Mouse (Mus musculus) kidney, postnatal 25 days (tissue): ENCODE measurements around the gene Pip4k2a.

Source experiments
- DNase-seq, 2 experiments: peaks; one replicate each; pipeline ENCODE4 v3.0.0; 2021; ENCODE audit warnings: mixed read lengths in 2 of 2

The Pip4k2a gene

DNA sequence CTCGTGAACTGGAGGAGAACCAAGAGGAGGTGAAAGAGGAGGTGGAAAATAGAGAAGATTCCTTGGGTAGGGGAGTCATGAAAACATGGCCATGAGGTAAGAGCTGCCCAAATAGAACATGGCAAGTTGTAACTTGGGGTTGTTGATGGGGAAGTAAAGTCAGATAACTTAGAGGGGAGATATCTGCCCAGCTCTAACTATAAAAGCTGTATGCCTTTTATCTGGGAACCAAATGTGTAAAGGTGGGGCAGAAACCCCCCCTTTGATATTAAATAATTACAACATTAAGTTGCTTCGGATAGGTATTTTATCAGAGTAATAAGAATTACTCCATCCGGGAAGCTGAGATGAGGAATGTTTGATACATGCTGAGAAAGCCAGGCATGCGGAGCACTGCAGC lies 18.9 kb downstream of the Pip4k2a start:
- no peak for DNase-seq

DNA sequence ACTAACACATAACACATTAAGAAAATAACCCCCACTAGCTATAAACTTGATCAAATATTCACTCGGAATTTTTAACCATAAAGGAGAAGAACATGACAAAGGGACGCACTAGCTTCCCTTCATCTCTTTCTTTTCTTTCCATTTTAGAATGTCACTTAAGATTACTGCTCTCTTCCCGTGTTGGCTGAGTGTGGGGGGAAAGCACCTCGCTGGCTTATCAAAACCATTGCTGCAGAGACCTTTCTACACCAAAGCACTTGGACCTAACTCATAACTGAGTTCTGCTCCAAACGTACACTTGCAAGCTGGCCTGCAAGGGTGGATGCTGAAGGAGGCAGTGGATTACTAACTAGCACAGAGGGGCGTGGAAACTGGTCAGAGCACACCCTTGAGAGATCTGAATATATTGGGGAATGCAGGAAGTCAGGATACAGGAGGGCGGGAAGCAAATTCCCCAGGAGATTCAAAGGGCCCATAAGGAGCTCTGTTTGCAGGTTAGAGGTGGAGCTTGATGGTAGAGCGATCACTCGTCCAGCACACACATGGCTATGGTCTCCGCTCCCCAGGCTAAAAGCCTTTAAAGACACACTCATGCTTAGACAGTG lies 20.6 kb downstream of the Pip4k2a start:
- DNase-seq, result no peak

DNA sequence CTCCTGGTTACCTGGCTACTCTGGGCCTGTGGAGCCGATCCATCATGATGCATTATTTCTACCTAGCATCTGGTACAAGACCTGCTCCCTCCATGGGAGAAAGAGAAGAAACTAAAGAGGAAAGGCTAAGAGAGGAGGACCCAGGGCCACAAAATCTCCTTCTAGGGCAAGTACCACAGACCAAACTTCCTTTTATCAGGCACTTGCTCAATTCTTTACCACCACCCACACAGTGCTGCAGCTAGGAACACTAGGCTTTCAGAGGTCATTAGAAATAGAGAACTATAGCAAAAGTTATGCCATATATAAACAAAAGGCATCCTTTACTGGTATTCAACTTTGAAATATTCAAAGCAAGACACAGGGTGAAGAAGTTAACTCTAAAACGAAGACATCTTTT lies 21.8 kb downstream of the Pip4k2a start:
- DNase-seq, result no peak

DNA sequence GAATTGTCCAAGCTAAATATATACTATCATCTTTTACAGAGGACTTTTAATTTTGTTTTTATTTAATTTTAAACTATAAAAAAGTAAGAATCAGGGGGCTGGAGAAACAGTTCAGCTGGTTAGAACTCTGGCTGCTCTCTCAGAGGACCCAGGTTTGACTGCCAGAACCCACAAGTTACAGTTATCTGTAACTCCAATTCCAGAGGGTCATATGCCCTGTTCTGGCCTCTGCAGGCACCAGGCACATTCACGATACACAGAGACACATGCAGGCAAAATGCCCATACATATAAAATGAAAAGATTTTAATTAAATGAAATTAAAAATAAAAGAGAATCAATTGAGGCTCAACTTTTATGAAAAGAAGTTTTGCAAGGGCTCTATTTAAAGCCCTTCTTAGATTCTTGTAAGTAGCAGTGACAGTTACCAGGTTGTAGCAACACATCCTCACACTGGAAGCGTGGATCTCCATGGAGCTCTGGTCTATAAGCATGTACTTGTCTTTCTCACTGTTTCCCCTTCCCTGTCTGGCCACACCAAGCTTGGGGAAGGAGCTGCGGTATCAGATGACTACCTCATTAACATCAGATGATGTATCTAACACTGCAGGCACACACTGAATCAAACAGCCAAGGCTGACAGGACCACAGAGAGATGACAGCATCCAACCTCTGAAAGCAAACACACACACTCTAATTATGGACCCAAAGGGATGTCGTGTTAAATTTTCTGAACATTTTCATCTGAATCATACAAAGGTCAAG lies 22.9 kb downstream of the Pip4k2a start:
- DNase-seq, result no peak

DNA sequence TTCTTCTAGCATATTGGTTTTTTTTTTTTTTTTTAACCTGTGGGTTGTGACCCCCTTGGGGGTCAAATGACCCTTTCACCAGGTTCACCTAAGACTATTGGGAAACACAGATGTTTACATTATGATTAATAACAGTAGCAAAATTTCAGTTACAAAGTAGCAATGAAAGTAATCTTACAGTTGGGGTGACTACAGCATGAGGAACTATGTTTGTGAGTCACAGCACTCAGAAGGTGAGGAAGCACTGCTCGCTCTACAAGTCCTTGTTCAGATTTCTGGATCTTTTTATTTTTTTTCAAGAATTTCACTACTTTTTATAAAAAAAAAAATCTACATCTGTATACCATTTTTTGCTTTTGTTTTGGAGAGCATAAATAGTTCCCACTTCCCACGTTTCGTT lies 26.4 kb downstream of the Pip4k2a start:
- DNase-seq, result no peak

DNA sequence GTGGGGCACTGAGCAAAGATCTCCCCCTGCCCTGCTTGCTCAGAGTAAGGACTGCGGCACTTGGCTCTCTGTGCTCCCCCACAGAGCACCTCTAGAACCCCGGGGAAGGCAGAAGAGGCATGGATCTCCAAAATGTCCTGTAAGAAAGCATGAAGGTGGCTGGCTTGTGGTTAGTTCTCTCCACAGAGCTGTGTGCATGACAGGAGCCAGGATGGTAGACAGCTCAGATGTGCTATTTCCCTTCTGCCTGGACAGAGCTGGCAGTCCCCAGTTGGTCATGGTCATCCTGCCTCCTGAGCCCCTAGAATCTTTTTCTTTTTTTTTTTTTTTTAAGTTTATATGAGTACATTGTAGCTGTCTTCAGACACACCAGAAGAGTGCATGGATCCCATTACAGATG lies 27.5 kb downstream of the Pip4k2a start:
- no peak for DNase-seq

DNA sequence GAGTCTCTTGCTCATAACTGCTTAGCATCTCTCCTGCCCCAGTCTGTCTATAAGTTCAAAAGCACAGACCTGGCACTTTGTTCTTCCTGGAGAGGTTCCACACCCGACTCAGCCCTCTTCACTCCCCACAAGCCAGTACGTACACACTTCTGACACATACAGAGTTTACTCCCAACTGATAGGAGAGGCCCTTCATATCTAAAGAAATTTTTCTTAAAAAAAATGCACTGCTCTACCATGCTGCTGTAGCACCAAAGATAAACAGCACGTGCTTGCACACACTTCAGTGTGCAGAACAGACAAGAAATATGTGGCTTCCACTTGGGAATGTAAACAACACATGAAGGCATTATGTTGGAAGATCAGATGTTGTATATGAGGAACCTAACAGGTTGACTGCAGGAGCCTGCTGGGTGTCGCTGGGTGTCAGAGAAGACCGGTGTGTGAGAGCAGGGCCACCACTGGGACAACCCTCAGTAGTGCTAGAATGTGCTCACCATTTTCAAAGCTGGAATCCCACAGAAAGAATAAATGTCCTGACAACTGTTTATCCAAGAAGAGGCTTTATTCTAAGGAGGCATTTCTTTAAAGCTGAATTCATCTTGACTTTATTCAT lies 28.8 kb downstream of the Pip4k2a start:
- no peak for DNase-seq

DNA sequence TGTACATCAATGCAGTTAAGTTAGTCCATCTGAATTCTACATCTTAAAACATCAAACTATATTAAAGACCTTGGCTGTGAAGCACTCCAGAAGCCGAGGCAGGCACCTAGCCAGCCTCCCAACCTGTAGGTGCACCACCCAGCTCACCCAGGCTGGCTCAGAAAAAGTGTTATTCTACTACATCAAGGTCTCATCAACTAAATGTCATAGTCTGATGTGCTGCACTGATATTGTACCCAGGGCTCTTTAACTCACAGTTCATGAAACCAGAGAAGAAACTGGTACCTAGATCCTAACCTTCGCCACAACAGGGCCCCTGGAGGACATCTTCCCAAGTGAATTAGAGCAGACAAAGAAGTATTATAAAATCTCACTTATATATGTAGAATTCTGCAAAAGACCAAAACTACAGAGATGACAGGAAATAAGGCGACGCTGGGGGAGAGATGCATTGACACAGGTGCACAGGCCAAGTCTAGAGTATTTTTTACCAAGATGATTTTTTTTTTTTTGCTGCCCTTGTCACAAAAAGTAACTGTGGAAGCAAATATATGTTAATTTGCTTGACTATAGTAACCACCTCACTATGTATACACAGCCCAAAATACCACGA lies 30.4 kb downstream of the Pip4k2a start:
- no peak for DNase-seq

DNA sequence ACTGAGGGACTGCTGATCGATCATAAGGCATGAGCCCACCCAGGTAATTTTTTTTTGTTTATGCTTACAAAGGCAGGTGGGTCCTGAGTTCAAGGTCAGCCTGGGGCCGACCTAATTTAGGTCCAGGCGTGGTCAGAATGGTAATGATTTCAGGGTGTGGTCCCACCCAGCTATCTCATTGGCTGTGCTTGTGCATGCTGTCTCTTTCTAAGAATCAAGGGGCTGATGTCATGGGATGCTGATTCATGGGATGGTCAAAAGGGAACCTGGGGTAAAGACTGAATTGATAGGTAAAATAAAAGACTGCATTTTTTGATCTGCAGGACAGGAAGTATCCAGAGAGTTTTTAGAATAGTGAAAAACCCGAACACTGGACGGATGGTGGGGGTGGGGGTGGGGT lies 31.4 kb downstream of the Pip4k2a start:
- no peak for DNase-seq

DNA sequence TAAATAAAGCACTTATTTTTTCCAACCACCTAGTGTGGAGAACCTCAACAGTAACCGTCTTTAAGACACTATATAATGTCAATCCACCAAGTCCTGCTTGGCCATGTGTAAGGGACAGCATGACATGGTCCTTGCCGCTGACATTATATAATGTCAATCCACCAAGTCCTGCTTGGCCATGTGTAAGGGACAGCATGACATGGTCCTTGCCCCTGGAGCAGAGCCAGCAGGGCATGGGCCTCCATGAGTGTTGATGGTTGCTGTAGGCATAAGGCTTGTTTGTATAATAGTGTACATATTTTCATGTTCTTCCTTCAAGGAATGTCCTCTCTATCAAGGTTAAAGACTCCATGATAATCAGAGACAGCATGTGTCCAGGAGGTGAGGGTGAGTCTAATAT lies 32.0 kb downstream of the Pip4k2a start:
- DNase-seq, result no peak

DNA sequence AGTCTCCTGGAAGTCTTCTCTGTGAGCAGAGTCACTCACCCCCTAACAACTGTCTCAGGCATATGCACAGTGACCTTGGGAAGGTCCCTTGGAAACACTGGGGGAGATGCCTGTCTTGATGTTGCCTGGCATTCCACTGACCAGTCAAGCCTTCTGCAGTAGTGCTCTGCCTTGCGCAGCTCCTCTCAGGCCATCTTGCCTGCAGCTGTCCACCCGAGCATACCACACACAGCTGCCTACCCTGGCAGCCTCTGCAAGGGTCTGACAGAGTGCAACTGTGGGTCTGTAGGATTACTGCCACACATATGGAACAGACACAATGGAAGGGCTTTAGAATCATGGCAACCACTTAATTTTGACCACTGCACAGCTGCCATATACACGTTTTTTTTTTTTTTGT lies 32.8 kb downstream of the Pip4k2a start:
- DNase-seq, result no peak

DNA sequence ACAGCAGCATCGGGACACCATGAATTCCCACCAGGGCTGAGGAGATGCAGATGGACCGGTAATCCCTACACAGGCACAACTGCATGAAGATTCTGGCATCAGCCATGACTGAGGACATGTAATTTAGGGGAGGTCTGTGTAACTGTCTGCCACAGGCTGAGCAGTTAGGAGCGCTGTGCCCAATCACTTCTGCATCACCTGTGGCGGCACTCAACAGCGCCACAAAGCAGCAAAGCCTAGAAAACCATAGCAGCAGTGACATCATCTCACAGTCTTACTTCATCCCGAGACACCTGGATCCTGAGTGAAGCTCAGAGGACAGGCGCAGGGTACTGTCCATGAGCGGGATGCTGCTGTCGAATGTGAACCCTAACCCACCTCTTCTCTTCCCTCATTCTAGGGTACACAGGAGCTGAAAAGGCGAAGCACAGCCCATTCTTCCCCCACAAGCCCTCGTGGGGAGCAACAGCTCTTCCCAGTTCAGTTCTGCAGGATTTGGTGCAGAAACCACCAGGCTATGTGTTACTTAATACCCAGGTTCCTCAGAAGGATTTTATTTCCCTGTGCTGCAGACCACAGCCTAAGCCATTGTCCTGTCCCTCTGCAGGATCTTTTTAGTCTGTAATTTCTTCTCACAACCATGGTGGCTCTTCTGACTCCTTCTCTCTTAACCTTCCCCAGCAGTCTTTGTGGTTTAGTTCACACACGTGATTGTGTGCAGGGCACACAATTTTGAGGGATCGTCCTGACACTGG lies 34.5 kb downstream of the Pip4k2a start:
- DNase-seq, result no peak

DNA sequence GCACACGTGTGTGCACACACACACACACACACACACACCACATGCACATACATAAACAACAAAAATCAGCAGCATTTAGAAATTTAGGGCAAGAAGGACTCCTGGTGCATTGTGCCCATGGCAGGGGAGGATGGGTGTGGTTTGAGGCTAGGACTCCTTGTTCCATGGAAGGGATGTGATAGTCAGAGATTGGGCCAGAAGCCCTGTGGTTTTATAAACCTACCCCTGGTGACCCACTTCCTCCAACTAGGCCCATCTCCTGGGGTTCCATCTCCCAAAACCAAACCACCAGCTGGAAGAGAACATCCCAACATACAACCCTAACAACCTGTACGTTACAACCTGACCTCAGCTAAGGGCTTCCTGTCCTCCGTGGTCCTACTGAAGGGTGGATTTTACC lies 35.4 kb downstream of the Pip4k2a start:
- no peak for DNase-seq

DNA sequence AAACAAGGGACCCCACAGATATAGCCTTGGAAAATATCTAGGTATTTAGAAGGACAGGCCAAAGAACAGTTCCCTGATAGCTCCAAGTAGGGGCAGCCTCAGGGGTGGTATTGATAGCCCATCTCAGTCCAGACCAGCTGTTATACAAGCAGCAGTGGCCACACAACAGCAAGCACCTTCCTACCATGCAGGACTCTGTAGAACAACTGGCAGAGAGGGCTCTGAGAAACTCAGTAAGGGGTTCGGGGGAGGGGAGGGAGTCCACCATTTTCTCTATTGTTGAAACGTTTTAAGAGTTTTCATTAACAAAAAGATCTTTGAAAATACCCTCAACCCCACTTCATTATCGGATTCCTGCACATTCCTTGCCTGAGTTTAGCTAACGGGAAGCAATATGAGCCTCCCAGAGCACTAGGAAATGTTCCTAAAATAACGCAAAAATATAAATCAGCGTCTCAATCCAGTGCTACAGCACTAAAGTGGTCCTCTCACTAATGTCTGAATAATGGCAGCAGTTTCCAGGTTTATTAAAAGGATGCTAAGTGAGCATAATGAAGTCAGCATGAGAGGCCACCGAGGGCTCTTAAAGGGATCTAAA lies 37.5 kb downstream of the Pip4k2a start:
- no peak for DNase-seq

DNA sequence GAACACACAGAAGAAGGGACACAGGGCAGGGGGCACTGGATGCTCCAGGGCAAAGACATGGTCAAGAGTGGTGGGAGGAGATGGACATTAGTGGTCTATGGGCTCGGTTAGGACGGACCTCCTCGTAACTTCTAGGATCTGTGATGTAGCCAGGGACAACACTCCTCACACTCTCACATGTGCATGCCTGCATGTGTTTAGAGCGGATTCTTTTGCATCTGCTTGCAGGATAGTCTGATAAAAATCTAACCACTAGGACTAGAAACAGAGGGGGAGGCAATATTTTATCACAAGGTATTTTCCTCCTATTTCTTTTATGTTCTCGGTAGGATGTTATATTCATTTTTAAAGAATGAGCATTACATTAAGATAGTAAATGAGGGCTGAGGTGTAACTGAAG lies 38.4 kb downstream of the Pip4k2a start:
- DNase-seq, result no peak

DNA sequence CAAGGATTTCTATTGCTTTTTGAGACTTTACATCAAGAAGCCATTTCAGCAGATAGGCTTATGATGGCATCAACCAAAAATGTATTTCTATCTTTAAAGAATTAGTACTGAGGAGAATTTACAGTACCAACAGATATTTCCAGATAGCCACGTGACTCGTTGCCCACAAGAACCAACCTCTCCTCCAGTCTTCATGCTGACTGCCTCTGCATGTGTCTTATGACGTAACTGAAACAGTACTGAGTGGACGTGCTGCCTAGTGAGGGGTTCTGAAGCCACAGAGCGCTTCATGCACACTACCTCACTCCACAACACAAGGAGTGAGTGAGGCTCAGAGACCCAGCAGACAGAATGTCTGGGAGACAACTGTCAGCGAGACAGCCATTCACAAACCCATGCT lies 38.9 kb downstream of the Pip4k2a start:
- no peak for DNase-seq

DNA sequence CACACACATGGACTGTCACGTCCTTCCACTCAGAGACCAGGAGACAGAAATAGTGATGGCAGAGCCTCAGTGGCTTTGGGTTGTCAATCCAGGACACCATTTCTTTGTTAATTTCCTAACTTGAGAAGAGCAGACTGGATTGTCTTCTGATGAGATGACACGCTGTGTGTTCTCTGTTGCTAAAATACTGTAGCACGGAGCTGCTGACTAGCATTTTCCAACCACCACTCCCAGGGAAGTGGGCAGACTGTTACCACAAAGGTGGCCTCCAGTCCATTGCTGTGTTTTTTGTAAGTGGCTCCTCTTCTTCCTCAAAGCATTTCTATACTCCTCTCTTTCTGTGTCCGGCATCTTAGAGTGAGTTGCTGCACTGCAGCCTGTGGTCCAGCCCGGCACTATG lies 39.4 kb downstream of the Pip4k2a start:
- DNase-seq, result no peak

DNA sequence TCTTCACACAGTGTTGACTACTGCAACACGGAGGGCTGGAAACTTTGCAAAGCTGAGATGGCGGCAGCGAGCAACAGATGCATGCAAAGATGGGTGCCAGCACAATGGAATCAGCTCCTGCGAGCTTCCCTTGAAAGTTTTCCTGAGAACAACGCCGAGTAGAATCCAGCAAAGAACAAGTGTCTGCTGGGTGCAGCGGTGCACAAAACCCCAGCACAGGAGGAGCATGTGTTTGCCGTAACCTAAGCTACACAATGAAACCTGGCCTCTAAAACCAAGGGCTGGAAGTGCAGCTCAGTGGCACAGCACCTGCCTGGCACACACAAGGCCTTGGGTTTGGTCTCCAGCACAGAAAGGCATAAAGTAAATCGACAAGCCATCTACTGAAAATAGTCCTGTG lies 39.9 kb downstream of the Pip4k2a start:
- DNase-seq, result no peak

DNA sequence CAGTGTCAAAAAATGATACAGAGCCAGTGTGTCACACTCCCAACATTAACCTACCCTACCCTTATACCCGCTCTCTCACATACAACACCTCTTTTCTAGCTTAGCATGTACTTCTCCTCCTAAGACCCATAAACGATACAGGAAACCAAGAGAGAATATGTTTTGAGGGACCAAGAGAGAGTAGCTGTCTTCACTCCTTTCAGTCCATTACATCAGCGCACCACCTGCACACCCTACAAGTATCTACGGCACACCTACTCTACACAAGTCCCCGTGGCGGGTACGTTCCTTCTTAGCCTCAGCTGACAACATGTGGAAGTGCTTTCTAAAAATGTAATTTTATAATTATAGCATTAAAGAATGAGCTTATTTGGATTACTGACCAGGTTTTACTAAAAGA lies 40.5 kb downstream of the Pip4k2a start:
- DNase-seq, result no peak

DNA sequence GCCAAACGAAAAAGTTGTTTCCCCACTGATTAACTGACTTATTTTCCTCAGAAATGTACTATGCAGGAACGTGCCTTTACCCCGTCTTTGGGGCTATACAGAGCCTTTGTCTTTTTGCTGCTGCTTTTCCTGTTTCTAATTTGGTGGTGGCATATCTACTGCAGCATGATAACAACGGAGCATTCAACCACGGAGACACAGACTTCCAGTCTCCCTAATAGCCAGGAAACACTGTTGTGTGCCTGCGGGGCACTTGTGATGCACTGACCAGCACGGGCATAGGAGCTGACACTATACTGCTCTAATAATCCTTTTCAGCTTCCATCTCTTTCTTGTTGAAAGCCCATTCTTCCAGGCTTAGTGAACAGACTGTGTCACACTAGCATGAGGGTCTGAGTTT lies 41.0 kb downstream of the Pip4k2a start:
- no peak for DNase-seq

DNA sequence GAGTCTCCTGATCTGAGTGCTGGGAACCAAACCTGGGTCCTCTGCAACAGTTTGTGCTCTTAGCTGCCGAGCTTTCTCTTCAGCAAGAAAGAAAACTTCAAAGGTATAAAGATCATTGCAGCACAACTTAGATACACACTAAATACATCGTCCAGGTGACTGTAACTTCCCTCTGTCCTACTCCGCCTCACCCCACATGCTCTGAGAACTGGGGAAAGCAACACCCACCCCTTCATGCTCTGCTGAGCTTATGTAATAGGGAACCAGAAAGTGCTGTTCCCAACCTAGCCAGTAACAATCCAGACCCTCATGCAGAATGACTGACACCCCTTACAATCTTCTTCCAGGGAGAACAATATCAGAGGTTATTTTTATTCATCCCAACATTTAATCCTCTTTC lies 41.5 kb downstream of the Pip4k2a start:
- no peak for DNase-seq

DNA sequence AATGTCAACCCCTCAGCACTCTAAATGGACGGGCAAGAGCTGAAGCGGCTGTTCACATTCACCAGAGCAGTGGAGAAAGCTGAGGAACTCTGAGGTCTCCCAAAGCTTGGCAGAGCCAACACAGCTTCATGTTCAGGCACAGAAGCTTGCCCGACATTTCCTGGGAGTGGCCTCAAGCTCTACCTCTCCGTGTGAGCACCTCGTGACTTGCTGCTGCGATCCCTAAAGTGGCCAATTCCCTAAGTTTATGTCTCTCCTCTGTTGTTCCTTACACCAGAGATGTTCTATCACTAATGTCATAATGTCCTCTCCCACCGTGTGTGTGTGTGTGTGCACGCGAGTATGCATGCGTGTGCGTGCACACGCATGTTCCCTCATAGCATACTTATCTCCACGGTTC lies 42.3 kb downstream of the Pip4k2a start:
- DNase-seq, result no peak

DNA sequence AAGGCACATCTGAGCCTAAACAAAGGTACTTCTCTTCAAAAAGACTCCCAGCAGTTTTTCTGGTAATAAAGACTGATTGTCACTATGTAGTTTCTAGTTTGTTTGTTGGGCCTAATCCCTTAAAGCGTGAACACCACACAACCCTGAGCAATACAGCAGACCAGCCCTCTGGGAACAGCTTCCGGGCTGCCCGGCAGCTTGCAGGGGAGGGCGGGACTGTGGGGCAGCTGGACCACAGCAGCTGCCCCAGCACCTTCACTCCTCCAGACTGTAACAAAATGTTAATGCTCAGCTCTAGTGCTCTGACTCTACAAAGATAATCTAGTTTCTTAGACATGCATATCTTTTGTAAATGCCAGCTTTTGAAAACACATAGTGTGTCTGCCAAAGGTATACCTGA lies 42.9 kb downstream of the Pip4k2a start:
- DNase-seq, result no peak
